Mouse (Mus musculus): ENCODE results near the gene Pnpla1. TPM values are rescaled to one million over a fixed set of nuclear protein-coding genes. Genes with fewer than 3 reads are reported as not detected.

Pnpla1 gene
- polyA plus RNA-seq, 1 experiment from 2014 or later = 0.50 TPM

GRCm38 (mm10) chr17:28931436-28932211, 73.4 kb downstream of the Pnpla1 start:
- Histone ChIP-seq H3K4me3 (replicated peaks) (no peak overlapping the region), H3K4me1 (peaks cover 10% of the 10 kb centered on the region), H3K36me3 (no peaks in the 10 kb centered on the region), H3K27me3 (replicated peaks) (no peaks in the 10 kb centered on the region), H3K9ac (no peak overlapping the region), H3K9me3 (no peaks in the 10 kb centered on the region), H3K4me2 (no peak overlapping the region), H3K27ac (peak overlapping the region; percentile 91)
- 80% methylated on average over 18 of the region's 18 CpGs for WGBS
- ATAC-seq (ENCODE audit: insufficient read depth, low FRiP score, low read depth) = no peak

GRCm38 (mm10) chr17:28932274-28932673, 74.1 kb downstream of the Pnpla1 start:
- WGBS = 79% methylated on average over 4 of the region's 4 CpGs
- H3K36me3 ChIP-seq = no peaks in the 10 kb centered on the region

GRCm38 (mm10) chr17:28934120-28934916, 76.1 kb downstream of the Pnpla1 start:
- Histone ChIP-seq H3K36me3 (no peaks in the 10 kb centered on the region), H3K4me3 (replicated peaks) (no peak overlapping the region), H3K9ac (no peak overlapping the region), H3K4me1 (peaks cover 10% of the 10 kb centered on the region), H3K4me2 (no peak overlapping the region), H3K27ac (no peak overlapping the region), H3K27me3 (replicated peaks) (no peaks in the 10 kb centered on the region), H3K9me3 (no peaks in the 10 kb centered on the region)
- WGBS = 67% methylated on average over 19 of the region's 19 CpGs
- no peak for ATAC-seq (ENCODE audit: insufficient read depth, low FRiP score, low read depth)

More at GRCm38 (mm10) chr17:28932274-28932673, 74.1 kb downstream of the Pnpla1 start:
- Histone ChIP-seq H3K4me1 (peaks cover 10% of the 10 kb centered on the region), H3K27ac (no peak overlapping the region), H3K27me3 (replicated peaks) (no peaks in the 10 kb centered on the region), H3K4me2 (no peak overlapping the region), H3K9me3 (no peaks in the 10 kb centered on the region), H3K9ac (no peak overlapping the region), H3K4me3 (replicated peaks) (no peak overlapping the region)
- ATAC-seq (ENCODE audit: insufficient read depth, low FRiP score, low read depth) = no peak

GRCm38 (mm10) chr17:28936133-28936532, 77.9 kb downstream of the Pnpla1 start:
- no peaks in the 10 kb centered on the region; the same call in 1 of the 2 replicates for H3K4me1 ChIP-seq
- no peaks in the 10 kb centered on the region for H3K9me3 ChIP-seq
- WGBS = 85% methylated on average over 7 of the region's 7 CpGs
- no peaks in the 10 kb centered on the region for H3K27me3 ChIP-seq (replicated peaks)
- no peak overlapping the region for H3K27ac ChIP-seq
- H3K9ac ChIP-seq = no peak overlapping the region
- no peaks in the 10 kb centered on the region for H3K36me3 ChIP-seq
- ATAC-seq (ENCODE audit: insufficient read depth, low FRiP score, low read depth) = no peak
- H3K4me2 ChIP-seq = no peak overlapping the region
- no peak overlapping the region for H3K4me3 ChIP-seq (replicated peaks)

GRCm38 (mm10) chr17:28936622-28937345, 78.6 kb downstream of the Pnpla1 start:
- Histone ChIP-seq H3K4me2 (no peak overlapping the region), H3K9ac (no peak overlapping the region), H3K4me1 (no peaks in the 10 kb centered on the region; the same call in 1 of the 2 replicates), H3K27ac (no peak overlapping the region), H3K36me3 (no peaks in the 10 kb centered on the region), H3K9me3 (no peaks in the 10 kb centered on the region), H3K27me3 (replicated peaks) (no peaks in the 10 kb centered on the region), H3K4me3 (replicated peaks) (no peak overlapping the region)
- no peak for ATAC-seq (ENCODE audit: insufficient read depth, low FRiP score, low read depth)
- 78% methylated on average over 10 of the region's 10 CpGs for WGBS

Other genes with a start within 250 kb of the Pnpla1 start
- 75.1 and 79.2 TPM in 2 replicates for gene Srpk1, start 235.7 kb upstream of the Pnpla1 start, polyA plus RNA-seq (2015; fragmentation: Nextera tagmentation; extraction: Ambion mirVana)
- gene Slc26a8, start 168.2 kb upstream of the Pnpla1 start, polyA plus RNA-seq (2015; fragmentation: Nextera tagmentation; extraction: Ambion mirVana) = 0.48 and 0.49 TPM in 2 replicates
- gene Mapk14, start 167.1 kb upstream of the Pnpla1 start, polyA plus RNA-seq (2015; fragmentation: Nextera tagmentation; extraction: Ambion mirVana) = 40.7 and 44.9 TPM in 2 replicates
- gene AC170998.1, start 132.3 kb upstream of the Pnpla1 start, polyA plus RNA-seq (2015; fragmentation: Nextera tagmentation; extraction: Ambion mirVana) = 3.4 TPM in 2 replicates
- gene Mapk13, start 89.1 kb upstream of the Pnpla1 start, polyA plus RNA-seq (2015; fragmentation: Nextera tagmentation; extraction: Ambion mirVana) = 95.5 and 115 TPM in 2 replicates
- 14.5 and 15.1 TPM in 2 replicates for gene Brpf3, start 57.3 kb upstream of the Pnpla1 start, polyA plus RNA-seq (2015; fragmentation: Nextera tagmentation; extraction: Ambion mirVana)
- 0.71 and 0.81 TPM in 2 replicates for gene 4930539E08Rik, start 56.9 kb downstream of the Pnpla1 start, polyA plus RNA-seq (2015; fragmentation: Nextera tagmentation; extraction: Ambion mirVana)
- 0.17 TPM in 1 of 2 replicates, not detected in the other for gene Pxt1, start 85.4 kb downstream of the Pnpla1 start, polyA plus RNA-seq (2015; fragmentation: Nextera tagmentation; extraction: Ambion mirVana)
- gene Kctd20, start 93.5 kb downstream of the Pnpla1 start, polyA plus RNA-seq (2015; fragmentation: Nextera tagmentation; extraction: Ambion mirVana) = 68.4 and 74.9 TPM in 2 replicates
- 98.3 and 106 TPM in 2 replicates for gene Stk38, start 149.6 kb downstream of the Pnpla1 start, polyA plus RNA-seq (2015; fragmentation: Nextera tagmentation; extraction: Ambion mirVana)
- 518 and 524 TPM in 2 replicates for gene Srsf3, start 174.2 kb downstream of the Pnpla1 start, polyA plus RNA-seq (2015; fragmentation: Nextera tagmentation; extraction: Ambion mirVana)
- gene Cdkn1a, start 232.6 kb downstream of the Pnpla1 start, polyA plus RNA-seq (2015; fragmentation: Nextera tagmentation; extraction: Ambion mirVana) = 89.7 and 102 TPM in 2 replicates

All from stomach, embryonic 15.5 days (tissue).